Mouse (Mus musculus) CH12F3 (cell line): ENCODE measurements around the gene Twnk.

ENCODE experiments used
- in situ Hi-C: fragments of 300-500 bp; cut with MboI; formaldehyde crosslinking; loops from 2 replicates; pipeline ENCODE4 v1.14.3; 2020; ENCODE audit warnings: low sequenced_read_pairs

Twnk gene

GRCm38 (mm10) chr19:45002301-45002700 lies 3.2 kb upstream of the Twnk start:
- in situ Hi-C loops: no loop called here

- in situ Hi-C loops: no loop called here
Observed at GRCm38 (mm10) chr19:45003740-45004516, 1.5 kb upstream of the Twnk start.

- in situ Hi-C loops: no loop called here
Observed at GRCm38 (mm10) chr19:45005957-45006712, 672 bp downstream of the Twnk start, which contains the start of gene Mrpl43. TSS of gene Mrpl43 (minus strand) at chr19:45006442.

- in situ Hi-C loops: no loop called here
Observed at GRCm38 (mm10) chr19:45007021-45007420, 1.6 kb downstream of the Twnk start.

GRCm38 (mm10) chr19:45007425-45008191 lies 2.1 kb downstream of the Twnk start:
- in situ Hi-C loops: no loop called here

- in situ Hi-C loops: no loop called here
Observed at GRCm38 (mm10) chr19:45010646-45011045, 5.2 kb downstream of the Twnk start.

- in situ Hi-C loops: no loop called here
Observed at GRCm38 (mm10) chr19:45012219-45012618, 6.8 kb downstream of the Twnk start.

- in situ Hi-C loops: no loop called here
Observed at GRCm38 (mm10) chr19:45012636-45013035, 7.2 kb downstream of the Twnk start.

- in situ Hi-C loops: no loop called here
Observed at GRCm38 (mm10) chr19:45013581-45014225, 8.2 kb downstream of the Twnk start.

- in situ Hi-C loops: no loop called here
Observed at GRCm38 (mm10) chr19:45014335-45014971, 9.0 kb downstream of the Twnk start, which contains the start of gene Lzts2. TSS of gene Lzts2 (plus strand) at chr19:45014414.

GRCm38 (mm10) chr19:45014981-45015402 lies 9.5 kb downstream of the Twnk start:
- in situ Hi-C loops: no loop called here

- in situ Hi-C loops: no loop called here
Observed at GRCm38 (mm10) chr19:45015518-45016281, 10.2 kb downstream of the Twnk start.

- in situ Hi-C loops: no loop called here
Observed at GRCm38 (mm10) chr19:45016341-45017215, 11.1 kb downstream of the Twnk start.

GRCm38 (mm10) chr19:45017216-45017771 lies 11.8 kb downstream of the Twnk start:
- in situ Hi-C loops: no loop called here

- in situ Hi-C loops: no loop called here
Observed at GRCm38 (mm10) chr19:45017909-45018308, 12.4 kb downstream of the Twnk start.

- in situ Hi-C loops: no loop called here
Observed at GRCm38 (mm10) chr19:45018351-45018831, 12.9 kb downstream of the Twnk start.

- in situ Hi-C loops: no loop called here
Observed at GRCm38 (mm10) chr19:45020348-45020747, 14.9 kb downstream of the Twnk start.

GRCm38 (mm10) chr19:45021362-45021761 lies 15.9 kb downstream of the Twnk start:
- in situ Hi-C loops: no loop called here
